Mouse (Mus musculus) monocyte, adult 59 days (primary cell): ENCODE results near the gene Olfr328. TPM values are rescaled to one million over a fixed set of nuclear protein-coding genes. Genes with fewer than 3 reads are reported as not detected.

Source experiments
- total RNA-seq, 2 experiments: library from RNA; stranded (reverse); gene quantifications; one replicate each; pipeline ENCODE4 v1.2.4; 2023

Gene Olfr328
- under 1 TPM in 1 of 2 experiments, not detected in 1; 0.39 TPM for total RNA-seq

GRCm38 (mm10) chr11:58555536-58555935 is at the start of gene Olfr328:
TSS of gene Olfr328 (minus strand) at chr11:58555636.

GRCm38 (mm10) chr11:58594814-58595213 is 39.4 kb upstream of the Olfr328 start, which contains the start of gene Olfr324:
TSS of gene Olfr324 (plus strand) at chr11:58595114.

GRCm38 (mm10) chr11:58577430-58577829 is 22.0 kb upstream of the Olfr328 start, which contains the start of gene Olfr325:
TSS of gene Olfr325 (plus strand) at chr11:58577730.

GRCm38 (mm10) chr11:58570405-58570804 is 15.0 kb upstream of the Olfr328 start, which contains the start of gene Olfr224:
TSS of gene Olfr224 (minus strand) at chr11:58570553.

GRCm38 (mm10) chr11:58546322-58546721 is 9.1 kb downstream of the Olfr328 start, which contains the start of gene Olfr329-ps:
TSS of gene Olfr329-ps (minus strand) at chr11:58546422.

GRCm38 (mm10) chr11:58534736-58535135 is 20.7 kb downstream of the Olfr328 start, which contains the start of gene Olfr330:
TSS of gene Olfr330 (minus strand) at chr11:58534836.

GRCm38 (mm10) chr11:58502472-58502871 is 53.0 kb downstream of the Olfr328 start, which contains the start of gene Olfr331:
TSS of gene Olfr331 (minus strand) at chr11:58502572.

Other genes starting within 250 kb of the Olfr328 start
- gene Zfp692, start 248.6 kb downstream of the Olfr328 start, total RNA-seq: 10 to 100 TPM; 15.4 to 16.2 TPM
- gene Zfp672, start 225.3 kb downstream of the Olfr328 start, total RNA-seq: 10 to 100 TPM; 16.7 to 17.2 TPM
- gene Sh3bp5l, start 224.9 kb downstream of the Olfr328 start, total RNA-seq: 10 to 100 TPM; 18.2 to 26.0 TPM
- gene Lypd8, start 176.6 kb downstream of the Olfr328 start, total RNA-seq: not detected
- gene 1810065E05Rik, start 134.5 kb downstream of the Olfr328 start, total RNA-seq: not detected
- gene Gm12253, start 123.1 kb downstream of the Olfr328 start, total RNA-seq: not detected
- gene Lypd9, start 102.7 kb downstream of the Olfr328 start, total RNA-seq: not detected
- not detected for gene Olfr30, start 93.4 kb downstream of the Olfr328 start, total RNA-seq
- not detected for gene Olfr332, start 63.1 kb downstream of the Olfr328 start, total RNA-seq
- not detected for gene Olfr331, start 53.1 kb downstream of the Olfr328 start, total RNA-seq
- gene Olfr330, start 20.8 kb downstream of the Olfr328 start, total RNA-seq: not detected
- not detected for gene Olfr329-ps, start 9.2 kb downstream of the Olfr328 start, total RNA-seq
- not detected for gene Olfr224, start 14.9 kb upstream of the Olfr328 start, total RNA-seq
- not detected for gene Olfr325, start 22.1 kb upstream of the Olfr328 start, total RNA-seq
- gene Olfr324, start 39.5 kb upstream of the Olfr328 start, total RNA-seq: not detected
- gene 2210407C18Rik, start 60.4 kb upstream of the Olfr328 start, total RNA-seq: not detected
- gene Olfr323, start 74.9 kb upstream of the Olfr328 start, total RNA-seq: not detected
- gene Trim58, start 84.8 kb upstream of the Olfr328 start, total RNA-seq: not detected
- not detected for gene Olfr322, start 103.1 kb upstream of the Olfr328 start, total RNA-seq
- gene Olfr320, start 125.5 kb upstream of the Olfr328 start, total RNA-seq: not detected
- not detected for gene Olfr319, start 143.5 kb upstream of the Olfr328 start, total RNA-seq
- not detected for gene Olfr318, start 168.4 kb upstream of the Olfr328 start, total RNA-seq
- gene Olfr317, start 183.6 kb upstream of the Olfr328 start, total RNA-seq: not detected
- not detected for gene Olfr316, start 197.1 kb upstream of the Olfr328 start, total RNA-seq
- not detected for gene Olfr315, start 217.6 kb upstream of the Olfr328 start, total RNA-seq
- gene Olfr314, start 227.3 kb upstream of the Olfr328 start, total RNA-seq: not detected
- gene Fam183b, start 246.3 kb upstream of the Olfr328 start, total RNA-seq: not detected